Mouse (Mus musculus) 416B (cell line): ENCODE results near the gene Gm11084.

Experiments
- DNase-seq: peaks from one replicate; pipeline ENCODE4 v3.0.0; 2011; ENCODE audit warnings: low read depth

Gm11084 gene

GRCm38 (mm10) chr2:72935937-72936336, 50.6 kb downstream of the Gm11084 start:
- DNase-seq = no peak

- DNase-seq = no peak
Measured at GRCm38 (mm10) chr2:72932186-72932585, 54.3 kb downstream of the Gm11084 start.

- DNase-seq = no peak
Measured at GRCm38 (mm10) chr2:72924981-72925380, 61.5 kb downstream of the Gm11084 start.
